Mouse (Mus musculus) E14TG2a.4 (cell line): ENCODE measurements at regions not wholly inside any gene's neighbourhood (a gene's known extent, or its start where the extent isn't known, plus 50 kb on each side); places are given as distances from the start of the nearest gene placed in this dataset.

ENCODE experiments used
- CTCF ChIP-seq: conservative IDR thresholded peaks from 2 replicates; pipeline ENCODE4 v1.5.1; 2014; ENCODE audit warnings: low read length
- NANOG ChIP-seq: IDR thresholded peaks from 2 replicates; pipeline ENCODE4 v1.6.1; 2014; ENCODE audit warnings: borderline replicate concordance, low read length, mixed read lengths
- POU5F1 ChIP-seq: IDR thresholded peaks from 2 replicates; pipeline ENCODE4 v1.6.1; 2014; ENCODE audit warnings: low read length, borderline replicate concordance

DNA sequence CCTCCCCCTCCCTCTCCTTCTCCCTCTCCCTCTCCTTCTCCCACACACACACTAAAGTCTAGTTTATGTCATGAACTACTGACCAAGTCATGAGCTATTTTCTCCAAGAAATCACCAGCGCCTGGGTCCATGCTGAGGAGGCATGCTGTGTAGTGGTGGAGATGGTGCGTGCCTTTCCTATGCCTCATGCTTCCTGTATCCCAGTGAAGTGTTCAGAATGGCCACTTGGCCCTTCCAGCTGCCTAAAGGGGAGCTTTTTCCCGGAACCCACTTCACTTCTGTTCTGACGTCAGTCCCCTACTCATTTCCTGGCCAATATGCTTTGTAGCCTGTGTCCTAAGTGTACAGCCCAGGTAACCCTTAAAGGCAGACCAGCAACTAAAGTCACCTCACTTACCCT lies 199.1 kb upstream of the Egflam start:
- TF ChIP-seq CTCF, result no peak
- no peak for TF ChIP-seq NANOG
- no peak for TF ChIP-seq POU5F1
